Mouse (Mus musculus) lung, adult 2 months (tissue): ENCODE data around the gene Dusp28.

ENCODE experiments used
- CTCF ChIP-seq: fragments of 200-500 bp; IDR thresholded peaks from 2 replicates; pipeline ENCODE4 v1.5.1; 2011; ENCODE audit warnings: mild to moderate bottlenecking, low read length, control low read depth; ENCODE audit not compliant: insufficient read depth
- POLR2A ChIP-seq: fragments of 200-500 bp; IDR thresholded peaks from 2 replicates; pipeline ENCODE4 v1.6.1; 2011; ENCODE audit warnings: low read depth, mild to moderate bottlenecking, control low read depth, low read length, borderline replicate concordance; ENCODE audit errors: extremely low read depth

DNA sequence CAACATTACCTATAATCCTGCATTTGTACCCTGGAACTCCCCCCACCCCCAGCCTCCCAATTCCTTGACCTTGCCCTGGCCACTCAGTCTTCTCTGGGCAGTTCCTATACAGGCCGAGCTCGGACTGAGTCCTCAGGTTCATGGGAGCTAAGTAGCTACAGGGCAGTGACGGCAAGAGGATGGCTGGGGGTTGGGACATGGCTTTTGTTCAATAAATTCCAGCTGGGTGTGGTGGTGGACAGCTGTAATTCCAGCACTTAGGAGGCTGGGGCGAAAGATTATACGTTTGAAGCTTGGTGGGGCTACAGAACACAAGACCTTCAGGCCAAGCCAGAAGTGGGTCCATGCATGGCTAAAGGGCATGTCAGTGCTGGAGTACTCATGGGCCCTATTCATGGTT lies 26.7 kb upstream of the Dusp28 start:
- TF ChIP-seq CTCF (no peak), POLR2A (no peak)
